Mouse (Mus musculus): ENCODE data around the gene Ccdc148. TPM values are rescaled to one million over a fixed set of nuclear protein-coding genes. Genes with fewer than 3 reads are reported as not detected.

Gene Ccdc148
- polyA plus RNA-seq, 1 experiment from 2014 or later: 1.0 TPM

- no peaks in the 10 kb centered on the region for H3K9me3 ChIP-seq (replicated peaks; ENCODE audit: control insufficient read depth, low read length)
- ATAC-seq (replicated peaks; ENCODE audit: extremely low read depth, insufficient read depth, low FRiP score): no peak
- H3K27ac ChIP-seq (ENCODE audit: low read length): no peak overlapping the region
- H3K27me3 ChIP-seq (ENCODE audit: control insufficient read depth, insufficient read depth, low read length): no peaks in the 10 kb centered on the region
- H3K4me1 ChIP-seq (ENCODE audit: control insufficient read depth, insufficient read depth, low read length): 0 out of 2 replicates have a peak, but pooled peaks cover 7% of the 10 kb centered on the region
- no peak overlapping the region for H3K4me2 ChIP-seq (ENCODE audit: low read depth, low read length)
- no peak overlapping the region for H3K9ac ChIP-seq (ENCODE audit: low read length)
- no peak overlapping the region for H3K4me3 ChIP-seq (ENCODE audit: low read length)
- 66% methylated on average over 2 of the region's 2 CpGs for WGBS
- no peaks in the 10 kb centered on the region for H3K36me3 ChIP-seq (ENCODE audit: control insufficient read depth, insufficient read depth)
These were observed 163.3 kb downstream of the Ccdc148 start for GRCm38 (mm10) chr2:58997151-58997550.

- ATAC-seq (replicated peaks; ENCODE audit: extremely low read depth, insufficient read depth, low FRiP score): peak; percentile 92
- Histone ChIP-seq H3K9me3 (replicated peaks; ENCODE audit: control insufficient read depth, low read length) (no peaks in the 10 kb centered on the region), H3K27me3 (ENCODE audit: control insufficient read depth, insufficient read depth, low read length) (no peaks in the 10 kb centered on the region), H3K9ac (ENCODE audit: low read length) (no peak overlapping the region), H3K27ac (ENCODE audit: low read length) (peak overlapping the region; percentile 69), H3K36me3 (ENCODE audit: control insufficient read depth, insufficient read depth) (no peaks in the 10 kb centered on the region), H3K4me3 (ENCODE audit: low read length) (no peak overlapping the region), H3K4me2 (ENCODE audit: low read depth, low read length) (peak overlapping the region; percentile 22; the same call in 1 of the 2 replicates), H3K4me1 (ENCODE audit: control insufficient read depth, insufficient read depth, low read length) (0 out of 2 replicates have a peak, but pooled peaks cover 7% of the 10 kb centered on the region)
- 37% methylated on average over 14 of the region's 14 CpGs for whole genome bisulfite sequencing
These were observed 167.9 kb downstream of the Ccdc148 start for GRCm38 (mm10) chr2:58992431-58993191.

GRCm38 (mm10) chr2:58978095-58978494, 182.4 kb downstream of the Ccdc148 start:
- Histone ChIP-seq H3K36me3 (ENCODE audit: control insufficient read depth, insufficient read depth) (no peaks in the 10 kb centered on the region), H3K4me1 (ENCODE audit: control insufficient read depth, insufficient read depth, low read length) (no peaks in the 10 kb centered on the region; the same call in 1 of the 2 replicates), H3K27me3 (ENCODE audit: control insufficient read depth, insufficient read depth, low read length) (no peaks in the 10 kb centered on the region), H3K27ac (ENCODE audit: low read length) (no peak overlapping the region), H3K4me3 (ENCODE audit: low read length) (no peak overlapping the region), H3K4me2 (ENCODE audit: low read depth, low read length) (no peak overlapping the region), H3K9ac (ENCODE audit: low read length) (no peak overlapping the region), H3K9me3 (replicated peaks; ENCODE audit: control insufficient read depth, low read length) (no peaks in the 10 kb centered on the region)
- WGBS: 80% methylated on average over 7 of the region's 7 CpGs
- ATAC-seq (replicated peaks; ENCODE audit: extremely low read depth, insufficient read depth, low FRiP score): no peak

- H3K9me3 ChIP-seq (replicated peaks; ENCODE audit: control insufficient read depth, low read length): no peaks in the 10 kb centered on the region
- no peaks in the 10 kb centered on the region for H3K27me3 ChIP-seq (ENCODE audit: control insufficient read depth, insufficient read depth, low read length)
- 24% methylated on average over 9 of the region's 9 CpGs for WGBS
- peaks cover 12% of the 10 kb centered on the region for H3K4me1 ChIP-seq (ENCODE audit: control insufficient read depth, insufficient read depth, low read length)
- peak; percentile 69 for ATAC-seq (replicated peaks; ENCODE audit: extremely low read depth, insufficient read depth, low FRiP score)
- H3K27ac ChIP-seq (ENCODE audit: low read length): peak overlapping the region; percentile 82
- H3K9ac ChIP-seq (ENCODE audit: low read length): peak overlapping the region; percentile 59
- no peaks in the 10 kb centered on the region for H3K36me3 ChIP-seq (ENCODE audit: control insufficient read depth, insufficient read depth)
- H3K4me3 ChIP-seq (ENCODE audit: low read length): 0 out of 2 replicates have a peak overlapping the region, but pooled peaks have one; percentile 15
- H3K4me2 ChIP-seq (ENCODE audit: low read depth, low read length): peak overlapping the region; percentile 51
These were observed 188.8 kb downstream of the Ccdc148 start for GRCm38 (mm10) chr2:58971507-58972275.

GRCm38 (mm10) chr2:58956770-58957300, 203.6 kb downstream of the Ccdc148 start:
- H3K27me3 ChIP-seq (ENCODE audit: control insufficient read depth, insufficient read depth, low read length): no peaks in the 10 kb centered on the region
- H3K36me3 ChIP-seq (ENCODE audit: control insufficient read depth, insufficient read depth): no peaks in the 10 kb centered on the region
- WGBS: 55% methylated on average over 2 of the region's 2 CpGs
- no peak overlapping the region for H3K4me2 ChIP-seq (ENCODE audit: low read depth, low read length)
- no peak for ATAC-seq (replicated peaks; ENCODE audit: extremely low read depth, insufficient read depth, low FRiP score)
- H3K4me1 ChIP-seq (ENCODE audit: control insufficient read depth, insufficient read depth, low read length): no peaks in the 10 kb centered on the region
- H3K9me3 ChIP-seq (replicated peaks; ENCODE audit: control insufficient read depth, low read length): peaks cover 3% of the 10 kb centered on the region
- H3K4me3 ChIP-seq (ENCODE audit: low read length): no peak overlapping the region
- H3K27ac ChIP-seq (ENCODE audit: low read length): no peak overlapping the region
- H3K9ac ChIP-seq (ENCODE audit: low read length): no peak overlapping the region

- Histone ChIP-seq H3K27ac (ENCODE audit: low read length) (no peak overlapping the region), H3K27me3 (ENCODE audit: control insufficient read depth, insufficient read depth, low read length) (no peaks in the 10 kb centered on the region), H3K36me3 (ENCODE audit: control insufficient read depth, insufficient read depth) (no peaks in the 10 kb centered on the region), H3K9ac (ENCODE audit: low read length) (no peak overlapping the region), H3K9me3 (replicated peaks; ENCODE audit: control insufficient read depth, low read length) (peaks cover 3% of the 10 kb centered on the region), H3K4me3 (ENCODE audit: low read length) (no peak overlapping the region), H3K4me2 (ENCODE audit: low read depth, low read length) (no peak overlapping the region), H3K4me1 (ENCODE audit: control insufficient read depth, insufficient read depth, low read length) (no peaks in the 10 kb centered on the region)
- no peak for ATAC-seq (replicated peaks; ENCODE audit: extremely low read depth, insufficient read depth, low FRiP score)
- 87% methylated on average over 2 of the region's 2 CpGs for WGBS
These were observed 204.1 kb downstream of the Ccdc148 start for GRCm38 (mm10) chr2:58956351-58956750.

- H3K27ac ChIP-seq (ENCODE audit: low read length): no peak overlapping the region
- no peaks in the 10 kb centered on the region for H3K27me3 ChIP-seq (ENCODE audit: control insufficient read depth, insufficient read depth, low read length)
- H3K4me3 ChIP-seq (ENCODE audit: low read length): no peak overlapping the region
- H3K4me1 ChIP-seq (ENCODE audit: control insufficient read depth, insufficient read depth, low read length): no peaks in the 10 kb centered on the region
- no peak for ATAC-seq (replicated peaks; ENCODE audit: extremely low read depth, insufficient read depth, low FRiP score)
- 87% methylated on average over 3 of the region's 3 CpGs for WGBS
- H3K36me3 ChIP-seq (ENCODE audit: control insufficient read depth, insufficient read depth): no peaks in the 10 kb centered on the region
- H3K9me3 ChIP-seq (replicated peaks; ENCODE audit: control insufficient read depth, low read length): peaks cover 3% of the 10 kb centered on the region
- H3K9ac ChIP-seq (ENCODE audit: low read length): no peak overlapping the region
- H3K4me2 ChIP-seq (ENCODE audit: low read depth, low read length): no peak overlapping the region
These were observed 208.4 kb downstream of the Ccdc148 start for GRCm38 (mm10) chr2:58952101-58952500.

- 78% methylated on average over 7 of the region's 7 CpGs for WGBS
- ATAC-seq (replicated peaks; ENCODE audit: extremely low read depth, insufficient read depth, low FRiP score): no peak
- no peak overlapping the region for H3K4me3 ChIP-seq (ENCODE audit: low read length)
- no peak overlapping the region for H3K4me2 ChIP-seq (ENCODE audit: low read depth, low read length)
- H3K9me3 ChIP-seq (replicated peaks; ENCODE audit: control insufficient read depth, low read length): no peaks in the 10 kb centered on the region
- H3K36me3 ChIP-seq (ENCODE audit: control insufficient read depth, insufficient read depth): no peaks in the 10 kb centered on the region
- no peak overlapping the region for H3K27ac ChIP-seq (ENCODE audit: low read length)
- H3K4me1 ChIP-seq (ENCODE audit: control insufficient read depth, insufficient read depth, low read length): no peaks in the 10 kb centered on the region
- H3K27me3 ChIP-seq (ENCODE audit: control insufficient read depth, insufficient read depth, low read length): no peaks in the 10 kb centered on the region
- no peak overlapping the region for H3K9ac ChIP-seq (ENCODE audit: low read length)
These were observed 211.7 kb downstream of the Ccdc148 start for GRCm38 (mm10) chr2:58948796-58949195.

- Histone ChIP-seq H3K36me3 (ENCODE audit: control insufficient read depth, insufficient read depth) (no peaks in the 10 kb centered on the region), H3K9me3 (replicated peaks; ENCODE audit: control insufficient read depth, low read length) (no peaks in the 10 kb centered on the region), H3K9ac (ENCODE audit: low read length) (no peak overlapping the region), H3K4me3 (ENCODE audit: low read length) (no peak overlapping the region), H3K4me2 (ENCODE audit: low read depth, low read length) (no peak overlapping the region), H3K27me3 (ENCODE audit: control insufficient read depth, insufficient read depth, low read length) (no peaks in the 10 kb centered on the region), H3K4me1 (ENCODE audit: control insufficient read depth, insufficient read depth, low read length) (no peaks in the 10 kb centered on the region), H3K27ac (ENCODE audit: low read length) (no peak overlapping the region)
- 71% methylated on average over 4 of the region's 4 CpGs for WGBS
- ATAC-seq (replicated peaks; ENCODE audit: extremely low read depth, insufficient read depth, low FRiP score): no peak
These were observed 219.1 kb downstream of the Ccdc148 start for GRCm38 (mm10) chr2:58941361-58941760.
